In genomic region chr17:63717051-63717578, GRCm38 (mm10) we compare ENCODE assay signal across 15 mouse cellular contexts.
"Had no signal": no experiment of that assay in that cellular context is flagged by ENCODE, and none has a peak within 500 bp of the region (broad histone marks: within the 10 kb centered on the region; RNA-seq: fewer than 3 reads in every experiment).

No protein-coding gene starts in this region.

- DNase-seq: kidney, postnatal 36 days; layer of hippocampus, adult 9-11 months; layer of hippocampus, postnatal 36 days; liver; liver, embryonic 13.5 days; liver, postnatal 0 days; lung, postnatal 14 days; thymus, postnatal 4 days had no signal

- ATAC-seq: liver, postnatal 0 days; midbrain, embryonic 16.5 days had no signal

- H3K4me1 ChIP-seq: liver, embryonic 13.5 days; lung, embryonic 15.5 days; megakaryocyte, embryonic 14.5 days had no signal

- H3K27ac ChIP-seq: kidney, postnatal 0 days; limb, embryonic 12.5 days; liver, embryonic 13.5 days; lung, embryonic 15.5 days; macrophage; stomach, postnatal 0 days had no signal

- H3K9me3 ChIP-seq: limb, embryonic 12.5 days; liver, embryonic 13.5 days; lung, embryonic 15.5 days had no signal

- H3K27me3 ChIP-seq: liver, embryonic 13.5 days; lung, embryonic 15.5 days; megakaryocyte, embryonic 14.5 days had no signal

- H3K4me3 ChIP-seq: limb, embryonic 12.5 days; liver, embryonic 13.5 days; lung, embryonic 15.5 days; megakaryocyte, embryonic 14.5 days had no signal

- H3K36me3 ChIP-seq: limb, embryonic 12.5 days; liver, embryonic 13.5 days; lung, embryonic 15.5 days had no signal

- H3K9ac ChIP-seq: limb, embryonic 12.5 days; liver, embryonic 13.5 days; liver, postnatal 0 days; lung, embryonic 15.5 days had no signal

- H3K4me2 ChIP-seq: limb, embryonic 12.5 days; liver, embryonic 13.5 days; lung, embryonic 15.5 days had no signal
